Mouse (Mus musculus) adrenal gland, adult 2 months (tissue): Measurements from ENCODE around the gene Hmgn3. TPM values are rescaled to one million over a fixed set of nuclear protein-coding genes. Genes with fewer than 3 reads are reported as not detected.

Experiments
- DNase-seq: peaks from one replicate; pipeline ENCODE4 v3.0.0; 2021
- polyA plus RNA-seq: library from polyadenylated mRNA; depleted of rRNA; stranded (reverse); fragments of >200 nt; gene quantifications from 2 replicates; pipeline ENCODE4 v1.2.3, GENCODE M21; 2012; rRNA removed
- total RNA-seq, 2 experiments: library from RNA; stranded (reverse); gene quantifications; 2 replicates each; pipeline ENCODE4 v1.2.3; 2021

Hmgn3 gene
- total and polyA plus RNA-seq, 3 experiments = 10.0 to 167 (median 100) TPM

DNA sequence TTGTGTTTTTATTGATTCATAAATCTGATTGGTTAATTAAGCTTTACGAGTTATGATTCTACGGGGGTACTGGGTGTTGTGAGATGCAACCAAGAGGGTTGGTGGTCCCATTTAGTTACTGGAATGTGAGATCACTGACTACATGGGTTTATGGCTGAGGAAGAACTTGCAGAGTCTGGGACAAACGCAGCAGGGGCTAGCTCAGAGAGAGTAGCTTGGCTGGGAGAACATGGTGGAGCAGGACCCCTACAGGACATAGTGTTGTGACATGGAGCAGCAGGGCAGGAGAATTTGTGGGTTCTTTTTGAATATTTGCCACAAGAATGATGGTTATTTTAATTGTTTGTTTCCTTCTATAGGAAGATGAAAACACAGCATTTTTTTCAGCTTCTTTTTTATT lies 45.7 kb downstream of the Hmgn3 start:
- no peak for DNase-seq

DNA sequence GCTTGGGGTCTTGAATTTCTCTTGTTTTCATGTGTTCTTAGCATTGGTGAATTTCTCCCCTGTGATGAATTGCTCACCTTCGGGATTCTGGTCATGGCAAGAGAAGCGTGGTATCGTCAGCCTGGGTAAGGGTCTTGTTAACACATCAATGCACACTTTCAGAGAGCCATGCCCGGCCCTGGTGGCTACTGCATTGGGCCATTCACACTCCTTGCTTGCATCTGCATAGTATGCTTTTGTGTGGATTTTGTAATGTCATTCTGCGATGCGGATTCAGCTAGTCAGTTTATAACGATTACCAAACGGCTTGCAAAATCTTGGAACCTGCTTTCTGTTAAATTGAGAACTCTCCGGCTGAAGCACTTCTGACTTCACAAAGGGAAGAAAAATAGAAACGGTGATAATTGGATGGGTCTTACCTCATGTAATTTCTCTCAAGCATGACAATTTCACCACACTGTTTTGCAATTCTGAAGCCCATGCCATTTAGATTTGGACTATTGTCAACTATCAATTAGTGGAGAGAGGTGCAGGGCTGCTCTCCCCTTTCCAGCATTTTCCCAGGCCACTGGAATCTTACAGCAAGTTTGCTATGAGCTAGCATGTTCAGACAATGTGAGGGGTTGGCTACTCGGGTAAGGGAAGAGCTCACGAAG lies 47.7 kb downstream of the Hmgn3 start:
- no peak for DNase-seq

GRCm38 (mm10) chr9:83097816-83098215 lies 48.7 kb downstream of the Hmgn3 start:
- no peak for DNase-seq

DNA sequence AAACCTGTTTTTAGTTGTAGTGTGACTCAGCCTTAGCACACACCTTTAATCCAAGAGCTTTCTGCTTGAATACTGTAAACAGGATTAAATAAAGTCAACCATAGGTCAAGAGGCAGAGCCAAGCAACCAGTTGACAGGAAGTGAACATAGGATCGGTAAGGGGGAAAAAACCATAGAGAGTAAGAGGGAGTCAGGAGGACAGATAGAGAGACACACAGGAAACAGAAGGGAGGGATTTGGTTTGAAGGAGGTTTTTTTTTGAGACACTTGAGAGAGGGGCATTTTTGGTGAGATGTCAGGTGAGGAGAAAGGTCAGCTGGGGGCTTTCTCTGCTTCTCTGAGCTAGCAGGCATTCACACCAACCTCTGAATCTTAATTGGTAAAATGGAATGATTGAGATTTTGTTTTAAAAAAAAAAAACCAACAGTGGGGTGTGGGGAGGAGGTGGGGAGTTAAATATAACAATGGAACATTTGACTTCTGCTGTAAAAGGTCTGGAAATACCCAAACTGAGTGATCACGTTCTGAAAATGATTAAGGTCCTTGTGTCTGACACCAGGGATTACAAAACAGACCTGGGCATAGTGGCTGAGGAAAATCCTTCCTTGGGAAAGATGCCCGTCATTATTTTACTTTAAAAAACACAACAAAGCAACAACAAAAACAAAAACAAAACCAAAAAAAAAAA lies 51.7 kb downstream of the Hmgn3 start:
- DNase-seq = no peak

GRCm38 (mm10) chr9:83083790-83084469 lies 62.6 kb downstream of the Hmgn3 start:
- no peak for DNase-seq

- DNase-seq = no peak
Measured at GRCm38 (mm10) chr9:83083091-83083490, 63.4 kb downstream of the Hmgn3 start.

DNA sequence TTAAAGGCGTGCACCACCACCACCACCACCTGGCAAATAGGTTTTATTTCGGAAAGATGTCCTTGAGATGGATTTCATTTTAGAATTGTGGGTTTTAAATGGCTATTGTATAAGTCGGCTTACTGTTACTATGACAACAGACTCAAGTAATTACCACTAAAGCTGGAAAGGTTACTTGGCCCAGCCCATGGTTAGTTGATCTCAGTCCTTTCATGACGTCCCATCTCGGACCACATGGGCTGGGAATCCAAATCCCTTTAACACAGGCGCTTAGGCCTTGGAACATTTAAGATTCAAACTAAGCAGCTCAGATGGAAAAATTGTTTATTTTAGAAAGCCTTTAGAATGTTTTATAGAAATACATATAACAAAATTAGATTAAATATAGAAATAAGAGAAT lies 64.2 kb downstream of the Hmgn3 start:
- DNase-seq = no peak

DNA sequence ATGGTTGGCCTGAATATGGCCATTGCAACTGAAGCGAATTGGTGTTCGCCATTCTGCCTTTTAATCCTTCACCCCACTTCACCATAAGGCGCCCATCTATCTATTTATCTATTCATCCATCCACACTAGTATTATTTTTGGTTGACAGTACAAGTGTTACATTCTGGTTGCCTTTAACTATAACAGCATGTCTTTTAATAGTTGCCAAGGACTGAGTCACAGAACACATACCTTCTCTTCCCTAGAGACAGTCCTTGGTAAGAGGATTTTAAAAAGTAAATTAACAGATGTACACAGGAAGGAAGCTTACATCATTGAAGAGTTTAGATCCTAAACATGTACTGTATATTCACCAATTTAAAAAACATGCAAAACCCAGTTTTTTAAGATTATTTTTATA lies 66.8 kb downstream of the Hmgn3 start:
- DNase-seq = no peak

DNA sequence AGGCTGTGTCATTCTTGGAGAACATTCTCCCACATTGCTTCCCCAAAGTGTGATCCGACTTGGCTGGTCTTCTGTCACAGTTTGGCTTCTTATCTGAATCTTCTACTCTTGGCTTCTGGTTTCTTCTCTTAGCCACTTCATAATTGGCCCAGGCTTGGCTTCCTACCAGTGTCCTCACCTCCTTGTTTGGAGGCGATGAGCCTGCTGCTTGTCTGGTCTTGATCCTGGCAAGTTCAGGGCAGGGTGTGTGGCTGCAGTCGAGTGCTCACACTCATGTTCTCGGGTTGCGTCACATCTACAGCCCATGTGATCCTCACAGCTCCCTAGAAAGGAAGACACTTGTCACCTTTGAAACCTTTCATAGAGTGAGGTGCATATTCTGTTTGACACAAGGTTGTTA lies 78.2 kb downstream of the Hmgn3 start:
- no peak for DNase-seq

GRCm38 (mm10) chr9:83061289-83061688 lies 85.2 kb downstream of the Hmgn3 start:
- peak; percentile 80 for DNase-seq

Other genes starting within 250 kb of the Hmgn3 start
- gene Phip, start 171.2 kb downstream of the Hmgn3 start, total RNA-seq = 10 to 100 TPM; 59.1 to 80.7 TPM
- 1.4 and 4.4 TPM in 2 replicates for gene Phip, start 171.2 kb downstream of the Hmgn3 start, polyA plus RNA-seq